Mouse (Mus musculus): ENCODE data around the gene Foxe1. TPM values are rescaled to one million over a fixed set of nuclear protein-coding genes. Genes with fewer than 3 reads are reported as not detected.

The Foxe1 gene
- polyA plus RNA-seq, 2 experiments = 0.06 to 0.07 TPM

DNA sequence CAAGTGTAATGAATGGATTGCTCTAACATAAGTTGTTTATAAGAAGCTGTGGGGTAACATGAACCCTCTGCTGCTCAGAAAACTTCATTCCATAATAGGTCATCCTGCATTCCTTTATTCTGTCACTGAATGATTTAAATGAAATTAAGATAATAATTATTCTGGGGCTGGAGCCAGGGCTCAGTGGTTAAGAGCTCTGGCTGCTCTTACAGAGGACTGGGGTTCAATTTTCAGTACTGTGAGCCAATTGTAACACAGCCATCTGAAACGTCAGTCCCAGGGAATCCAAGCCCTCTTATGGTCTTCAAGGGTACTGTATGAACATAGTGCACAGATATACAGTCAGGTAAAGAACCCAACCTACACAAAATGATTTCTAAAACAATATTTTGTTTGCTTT is 7.6 kb upstream of the Foxe1 start:
- no peak overlapping the region for H3K9ac ChIP-seq (replicated peaks)
- TF ChIP-seq EP300 (IDR thresholded peaks at IDR 0.05; ENCODE audit: low read depth) = no peak
- no peak for TF ChIP-seq CTCF (IDR thresholded peaks at IDR 0.05; ENCODE audit: low read depth)
- DNase-seq (ENCODE audit: low read depth in 3 of 3, low spot score in 3 of 3) = no peak
- H3K9me3 ChIP-seq (ENCODE audit: control insufficient read depth, low read length) = no peaks in the 10 kb centered on the region
- WGBS (ENCODE audit: insufficient replicate concordance) = 8% methylated on average over 1 of the region's 1 CpGs
- no peaks in the 10 kb centered on the region for H3K36me3 ChIP-seq (replicated peaks; ENCODE audit: control insufficient read depth, insufficient read depth, low read depth)
- H3K4me2 ChIP-seq (ENCODE audit: low read depth) = no peak overlapping the region
- no peak overlapping the region for H3K4me3 ChIP-seq (ENCODE audit: insufficient read depth in 1 of 2, low read depth in 2 of 2, low read length in 2 of 2)
- peaks cover 34% of the 10 kb centered on the region for H3K27me3 ChIP-seq (ENCODE audit: control insufficient read depth, insufficient read depth, low read length)
- H3K27ac ChIP-seq = no peak overlapping the region
- H3K4me1 ChIP-seq (replicated peaks; ENCODE audit: control insufficient read depth in 2 of 2, insufficient read depth in 2 of 2, low read length in 1 of 2) = no peaks in the 10 kb centered on the region
- no peak for ATAC-seq (ENCODE audit: insufficient read depth)

DNA sequence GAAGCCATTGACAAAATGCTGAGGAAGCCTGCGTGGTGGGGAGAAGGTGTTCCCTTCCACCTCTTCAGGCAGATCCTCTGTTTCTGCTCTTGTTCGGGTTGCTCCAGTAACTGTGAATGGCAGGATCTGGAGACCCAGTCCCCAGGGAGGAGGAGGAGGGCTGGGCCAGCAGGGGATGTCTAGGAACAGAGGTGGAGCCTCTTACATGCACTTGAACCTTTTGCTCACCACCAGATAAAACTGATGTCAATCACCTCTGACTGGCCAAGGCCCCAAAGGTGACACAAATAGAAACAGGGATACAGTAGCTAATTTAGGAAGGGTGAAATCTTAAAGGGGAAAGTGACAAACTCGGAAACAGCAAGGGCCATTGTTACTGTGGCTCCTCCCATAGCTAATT is 5.4 kb upstream of the Foxe1 start:
- H3K4me3 ChIP-seq (ENCODE audit: insufficient read depth in 1 of 2, low read depth in 2 of 2, low read length in 2 of 2) = no peak overlapping the region
- H3K9ac ChIP-seq (replicated peaks) = no peak overlapping the region
- TF ChIP-seq CTCF (IDR thresholded peaks at IDR 0.05; ENCODE audit: low read depth) (no peak), EP300 (IDR thresholded peaks at IDR 0.05; ENCODE audit: low read depth) (no peak)
- H3K4me1 ChIP-seq (replicated peaks; ENCODE audit: control insufficient read depth in 2 of 2, insufficient read depth in 2 of 2, low read length in 1 of 2) = no peaks in the 10 kb centered on the region
- no peaks in the 10 kb centered on the region for H3K9me3 ChIP-seq (ENCODE audit: control insufficient read depth, low read length)
- 7% methylated on average over 3 of the region's 3 CpGs for WGBS (ENCODE audit: insufficient replicate concordance)
- no peaks in the 10 kb centered on the region for H3K36me3 ChIP-seq (replicated peaks; ENCODE audit: control insufficient read depth, insufficient read depth, low read depth)
- DNase-seq (ENCODE audit: low read depth in 3 of 3, low spot score in 3 of 3) = no peak
- no peak overlapping the region for H3K4me2 ChIP-seq (ENCODE audit: low read depth)
- peaks cover 55% of the 10 kb centered on the region for H3K27me3 ChIP-seq (ENCODE audit: control insufficient read depth, insufficient read depth, low read length)
- no peak overlapping the region for H3K27ac ChIP-seq
- ATAC-seq (ENCODE audit: insufficient read depth) = no peak

DNA sequence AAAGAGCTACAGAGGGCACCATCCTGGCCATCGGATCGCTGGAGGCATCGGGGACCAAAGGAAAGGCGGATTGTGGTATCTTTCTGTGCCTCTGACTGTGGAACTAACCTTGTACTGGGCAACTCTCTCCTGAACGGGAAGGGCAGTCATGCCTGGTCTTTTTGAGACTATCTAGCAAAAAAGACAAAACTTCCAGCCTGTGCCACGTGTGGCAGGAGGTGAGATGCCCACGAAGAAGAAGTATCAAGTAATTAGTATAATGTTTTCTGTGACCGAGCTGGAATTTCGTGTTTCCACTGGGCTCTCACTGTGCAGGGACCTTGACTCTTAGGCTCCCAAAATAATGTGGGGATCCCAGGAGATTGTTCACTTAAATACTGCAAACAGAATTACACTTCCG is 4.4 kb upstream of the Foxe1 start:
- TF ChIP-seq CTCF (IDR thresholded peaks at IDR 0.05; ENCODE audit: low read depth) (no peak), EP300 (IDR thresholded peaks at IDR 0.05; ENCODE audit: low read depth) (no peak)
- peaks cover 66% of the 10 kb centered on the region for H3K27me3 ChIP-seq (ENCODE audit: control insufficient read depth, insufficient read depth, low read length)
- H3K27ac ChIP-seq = no peak overlapping the region
- DNase-seq (ENCODE audit: low read depth in 3 of 3, low spot score in 3 of 3) = no peak
- H3K4me2 ChIP-seq (ENCODE audit: low read depth) = no peak overlapping the region
- no peak overlapping the region for H3K9ac ChIP-seq (replicated peaks)
- ATAC-seq (ENCODE audit: insufficient read depth) = no peak
- H3K4me1 ChIP-seq (replicated peaks; ENCODE audit: control insufficient read depth in 2 of 2, insufficient read depth in 2 of 2, low read length in 1 of 2) = no peaks in the 10 kb centered on the region
- no peak overlapping the region for H3K4me3 ChIP-seq (ENCODE audit: insufficient read depth in 1 of 2, low read depth in 2 of 2, low read length in 2 of 2)
- no peaks in the 10 kb centered on the region for H3K9me3 ChIP-seq (ENCODE audit: control insufficient read depth, low read length)
- H3K36me3 ChIP-seq (replicated peaks; ENCODE audit: control insufficient read depth, insufficient read depth, low read depth) = no peaks in the 10 kb centered on the region
- 18% methylated on average over 10 of the region's 10 CpGs for WGBS (ENCODE audit: insufficient replicate concordance)

DNA sequence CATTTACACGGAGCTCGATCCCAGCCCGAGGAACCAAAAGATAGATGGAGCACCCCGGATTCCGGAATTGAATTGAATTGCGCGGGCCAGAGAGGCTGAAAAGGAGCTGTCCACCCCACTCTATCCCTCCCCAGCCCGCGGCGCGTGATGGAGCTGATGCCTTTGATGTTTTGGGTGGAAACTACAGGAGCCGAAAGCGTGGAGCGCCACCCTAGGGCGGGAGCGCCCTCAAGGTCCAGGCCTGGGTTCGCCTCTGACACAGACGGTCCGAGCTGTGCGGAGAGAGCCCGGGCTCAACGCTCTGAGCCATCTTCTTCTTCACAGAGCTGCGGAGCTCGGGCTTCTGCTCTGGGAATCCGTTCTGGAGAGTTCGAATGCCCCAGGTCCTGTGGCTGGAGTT is 3.8 kb upstream of the Foxe1 start:
- DNase-seq (ENCODE audit: low read depth in 3 of 3, low spot score in 3 of 3) = no peak
- Histone ChIP-seq H3K27me3 (ENCODE audit: control insufficient read depth, insufficient read depth, low read length) (peaks cover 71% of the 10 kb centered on the region), H3K4me2 (ENCODE audit: low read depth) (no peak overlapping the region), H3K9ac (replicated peaks) (no peak overlapping the region), H3K4me3 (ENCODE audit: insufficient read depth in 1 of 2, low read depth in 2 of 2, low read length in 2 of 2) (no peak overlapping the region), H3K9me3 (ENCODE audit: control insufficient read depth, low read length) (no peaks in the 10 kb centered on the region), H3K4me1 (replicated peaks; ENCODE audit: control insufficient read depth in 2 of 2, insufficient read depth in 2 of 2, low read length in 1 of 2) (no peaks in the 10 kb centered on the region), H3K36me3 (replicated peaks; ENCODE audit: control insufficient read depth, insufficient read depth, low read depth) (no peaks in the 10 kb centered on the region), H3K27ac (no peak overlapping the region)
- TF ChIP-seq EP300 (IDR thresholded peaks at IDR 0.05; ENCODE audit: low read depth) (no peak), CTCF (IDR thresholded peaks at IDR 0.05; ENCODE audit: low read depth) (no peak)
- WGBS (ENCODE audit: insufficient replicate concordance) = 3% methylated on average over 26 of the region's 26 CpGs
- no peak for ATAC-seq (ENCODE audit: insufficient read depth)

DNA sequence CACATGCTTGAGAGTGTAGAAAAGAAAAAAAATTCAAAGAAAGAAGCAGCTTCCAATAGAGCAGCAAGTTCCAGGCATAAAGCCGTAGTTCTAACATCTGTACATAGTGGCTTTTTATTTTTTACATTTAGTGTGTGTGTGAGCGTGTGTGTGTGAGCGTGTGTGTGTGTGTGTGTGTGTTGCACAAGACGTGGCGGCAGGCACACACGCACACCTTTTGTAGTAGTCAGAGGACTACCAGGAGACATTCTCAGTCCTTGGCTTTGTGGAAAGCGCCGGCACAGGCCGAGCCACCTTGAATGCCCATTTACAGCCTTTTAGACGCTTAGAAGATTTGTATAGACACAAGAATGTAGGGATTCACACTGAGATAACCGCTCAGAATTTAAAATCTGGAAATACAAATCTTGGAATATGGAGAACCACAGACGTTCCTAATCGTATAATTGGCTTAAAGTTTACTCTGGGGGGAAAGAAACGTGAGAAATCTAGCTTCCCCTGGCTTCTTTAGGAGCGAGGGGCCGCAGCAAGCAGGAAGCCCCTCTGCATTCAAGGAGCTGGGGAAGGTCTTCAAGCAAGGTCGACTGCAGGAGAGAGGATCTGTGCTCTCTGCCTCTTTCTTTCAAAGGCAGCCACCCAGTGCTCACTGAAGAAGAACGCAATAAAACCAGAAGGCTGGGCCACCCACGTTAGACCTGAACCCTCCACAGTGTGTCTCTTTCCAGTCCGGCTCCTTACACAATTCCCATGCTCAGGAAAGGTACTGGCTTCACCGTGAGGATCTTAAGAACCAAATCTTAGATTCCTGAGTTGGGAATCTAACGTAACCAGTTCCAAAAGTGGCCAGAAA is 1.4 kb upstream of the Foxe1 start:
- H3K27ac ChIP-seq = no peak overlapping the region
- DNase-seq (ENCODE audit: low read depth in 3 of 3, low spot score in 3 of 3) (no peak), ATAC-seq (ENCODE audit: insufficient read depth) (no peak)
- H3K9me3 ChIP-seq (ENCODE audit: control insufficient read depth, low read length) = no peaks in the 10 kb centered on the region
- H3K4me1 ChIP-seq (replicated peaks; ENCODE audit: control insufficient read depth in 2 of 2, insufficient read depth in 2 of 2, low read length in 1 of 2) = no peaks in the 10 kb centered on the region
- H3K4me3 ChIP-seq (ENCODE audit: insufficient read depth in 1 of 2, low read depth in 2 of 2, low read length in 2 of 2) = no peak overlapping the region
- no peaks in the 10 kb centered on the region for H3K36me3 ChIP-seq (replicated peaks; ENCODE audit: control insufficient read depth, insufficient read depth, low read depth)
- WGBS (ENCODE audit: insufficient replicate concordance) = 15% methylated on average over 22 of the region's 22 CpGs
- H3K9ac ChIP-seq (replicated peaks) = no peak overlapping the region
- no peak overlapping the region for H3K4me2 ChIP-seq (ENCODE audit: low read depth)
- TF ChIP-seq CTCF (IDR thresholded peaks at IDR 0.05; ENCODE audit: low read depth) (no peak), EP300 (IDR thresholded peaks at IDR 0.05; ENCODE audit: low read depth) (no peak)
- peaks cover 96% of the 10 kb centered on the region for H3K27me3 ChIP-seq (ENCODE audit: control insufficient read depth, insufficient read depth, low read length)

Data from liver, embryonic 14.5 days (tissue).